Mouse (Mus musculus) spleen, adult 2 months (tissue): ENCODE data around the gene Timm44. TPM values are rescaled to one million over a fixed set of nuclear protein-coding genes. Genes with fewer than 3 reads are reported as not detected.

ENCODE experiments used
- DNase-seq, 2 experiments: peaks; one replicate each; pipeline versions ENCODE4 v3.0.0 to v3.0.0-alpha.2; 2012 to 2021; ENCODE audit warnings: low spot score in 2 of 2, low read depth in 1 of 2
- H3K27ac ChIP-seq: fragments of 200-500 bp; 2 replicates; pipeline ENCODE4 v1.5.1; 2012; ENCODE audit warnings: low read length, inconsistent platforms; ENCODE audit not compliant: insufficient read depth
- H3K27me3 ChIP-seq: fragments of 200-500 bp; 2 replicates; pipeline ENCODE4 v1.6.1; 2012; ENCODE audit warnings: mild to moderate bottlenecking, moderate library complexity, low read length, inconsistent platforms; ENCODE audit not compliant: control insufficient read depth, insufficient read depth
- H3K36me3 ChIP-seq: fragments of 200-500 bp; 2 replicates; pipeline ENCODE4 v1.6.1; 2012; ENCODE audit warnings: mild to moderate bottlenecking, low read length, inconsistent platforms; ENCODE audit not compliant: control insufficient read depth, insufficient read depth
- H3K4me1 ChIP-seq: fragments of 200-500 bp; 2 replicates; pipeline ENCODE4 v1.6.1; 2011; ENCODE audit warnings: inconsistent platforms; ENCODE audit not compliant: control insufficient read depth, insufficient read depth, insufficient read length
- H3K4me3 ChIP-seq: fragments of 200-500 bp; 2 replicates; pipeline ENCODE4 v1.5.1; 2011; ENCODE audit warnings: mild to moderate bottlenecking, inconsistent platforms; ENCODE audit not compliant: insufficient read depth, insufficient read length; ENCODE audit errors: extremely low read depth
- CTCF ChIP-seq: fragments of 200-500 bp; IDR thresholded peaks from 2 replicates; pipeline ENCODE4 v1.5.1; 2011; ENCODE audit warnings: mild to moderate bottlenecking, inconsistent platforms; ENCODE audit not compliant: insufficient read depth, insufficient read length, insufficient replicate concordance; ENCODE audit errors: extremely low read depth
- POLR2A ChIP-seq: fragments of 200-500 bp; IDR thresholded peaks from 2 replicates; pipeline ENCODE4 v1.6.1; 2011; ENCODE audit warnings: low read depth, low read length, inconsistent platforms
- whole genome bisulfite sequencing: fragments of 180-500 bp; shearing (Covaris S2); methylation state at CpG from one replicate; pipeline ENCODE4 v1.1.7; 2018; 5-methylcytosine and 5-hydroxymethylcytosine counted together
- polyA plus RNA-seq: library from polyadenylated mRNA; depleted of rRNA; stranded (reverse); fragments of >200 nt; gene quantifications from 2 replicates; pipeline ENCODE4 v1.2.3, GENCODE M21; 2012

The Timm44 gene
- polyA plus RNA-seq, 1 experiment = 42.1 TPM

DNA sequence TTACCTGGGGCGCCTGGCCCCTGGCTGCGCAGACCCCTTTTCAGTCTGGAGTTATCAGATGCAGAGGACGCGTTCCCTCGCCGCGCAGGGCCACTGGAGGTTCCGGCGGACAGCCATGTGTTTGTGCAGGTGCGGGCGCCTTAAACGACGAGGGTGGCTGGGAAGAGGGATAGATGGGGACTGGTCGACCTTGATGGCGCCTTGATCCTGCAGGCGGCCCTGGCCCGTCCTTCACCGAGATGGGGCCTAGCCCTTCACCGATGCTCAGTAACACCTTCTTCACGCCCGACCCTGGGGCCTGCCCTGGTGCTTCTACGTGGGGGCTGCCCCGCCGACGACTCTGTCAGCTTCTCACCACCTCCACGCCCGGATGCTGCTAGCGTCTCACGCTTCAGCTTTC is 26.5 kb downstream of the Timm44 start:
- 88% methylated on average over 29 of the region's 29 CpGs for WGBS
- H3K27ac ChIP-seq = no peak overlapping the region
- no peak for DNase-seq
- H3K4me3 ChIP-seq = no peak overlapping the region
- TF ChIP-seq CTCF (no peak), POLR2A (no peak)
- H3K36me3 ChIP-seq = peaks cover 22% of the 10 kb centered on the region
- peaks cover 4% of the 10 kb centered on the region; the same call in 1 of the 2 replicates for H3K4me1 ChIP-seq
- H3K27me3 ChIP-seq = no peaks in the 10 kb centered on the region

DNA sequence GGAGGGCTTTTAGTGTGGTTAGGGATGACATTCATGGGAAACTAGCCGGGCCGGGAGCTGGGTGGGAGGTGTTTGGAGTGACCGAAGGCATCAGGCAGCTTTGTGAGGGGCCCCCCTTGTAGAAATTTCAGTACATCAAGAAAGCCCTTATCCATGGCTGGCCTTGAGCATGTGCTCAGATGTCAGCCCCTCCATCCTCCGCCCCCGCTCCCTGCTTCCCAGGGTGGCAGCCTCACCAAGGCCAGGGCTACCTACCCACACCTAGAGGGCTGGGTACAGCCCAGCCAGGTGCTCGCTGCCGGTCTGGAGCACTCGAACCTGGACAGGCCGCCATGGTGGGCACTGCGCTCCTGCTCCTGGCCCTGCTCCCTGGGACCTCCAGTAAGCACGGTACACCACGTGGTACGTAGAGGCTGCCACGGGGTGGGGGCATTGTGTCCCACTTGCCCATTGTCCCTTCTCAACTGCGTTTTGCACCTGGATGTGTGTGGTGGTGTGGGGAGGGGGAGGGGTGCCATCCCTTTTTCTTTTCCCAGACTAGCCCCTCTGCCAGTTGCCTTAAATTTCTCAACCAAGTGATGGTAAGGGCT is 27.7 kb downstream of the Timm44 start, which contains the start of gene Tgfbr3l:
Tgfbr3l (plus strand) TSS at position 264 of the 590 bp plus-strand sequence.
- no peaks in the 10 kb centered on the region for H3K27me3 ChIP-seq
- WGBS = 92% methylated on average over 15 of the region's 15 CpGs
- peaks cover 2% of the 10 kb centered on the region; the same call in 1 of the 2 replicates for H3K4me1 ChIP-seq
- no peak for TF ChIP-seq CTCF
- no peak for TF ChIP-seq POLR2A
- H3K27ac ChIP-seq = no peak within 1 kb of the TSS
- no peak for DNase-seq
- H3K36me3 ChIP-seq = peaks cover 33% of the 10 kb centered on the region
- H3K4me3 ChIP-seq = no peak within 1 kb of the TSS

GRCm38 (mm10) chr8:4247241-4247640 is 28.5 kb downstream of the Timm44 start:
- H3K4me3 ChIP-seq = no peak overlapping the region
- no peak for TF ChIP-seq CTCF
- TF ChIP-seq POLR2A = no peak
- no peak overlapping the region for H3K27ac ChIP-seq
- DNase-seq = no peak
- 85% methylated on average over 8 of the region's 8 CpGs for WGBS
- H3K4me1 ChIP-seq = no peaks in the 10 kb centered on the region
- no peaks in the 10 kb centered on the region for H3K27me3 ChIP-seq
- peaks cover 35% of the 10 kb centered on the region for H3K36me3 ChIP-seq

- 85% methylated on average over 13 of the region's 13 CpGs for WGBS
- Histone ChIP-seq H3K36me3 (peaks cover 35% of the 10 kb centered on the region), H3K4me3 (no peak overlapping the region), H3K4me1 (no peaks in the 10 kb centered on the region), H3K27ac (no peak overlapping the region), H3K27me3 (no peaks in the 10 kb centered on the region)
- no peak for TF ChIP-seq POLR2A
- TF ChIP-seq CTCF = no peak
- no peak for DNase-seq
These were observed 30.0 kb downstream of the Timm44 start for GRCm38 (mm10) chr8:4245737-4246136.

- Histone ChIP-seq H3K4me3 (no peak overlapping the region), H3K36me3 (peaks cover 35% of the 10 kb centered on the region), H3K27ac (no peak overlapping the region), H3K4me1 (peaks cover under 1% of the 10 kb centered on the region; the same call in 1 of the 2 replicates), H3K27me3 (no peaks in the 10 kb centered on the region)
- WGBS = 95% methylated on average over 5 of the region's 5 CpGs
- DNase-seq = no peak
- TF ChIP-seq CTCF (no peak), POLR2A (no peak)
These were observed 30.7 kb downstream of the Timm44 start for GRCm38 (mm10) chr8:4245061-4245460.

DNA sequence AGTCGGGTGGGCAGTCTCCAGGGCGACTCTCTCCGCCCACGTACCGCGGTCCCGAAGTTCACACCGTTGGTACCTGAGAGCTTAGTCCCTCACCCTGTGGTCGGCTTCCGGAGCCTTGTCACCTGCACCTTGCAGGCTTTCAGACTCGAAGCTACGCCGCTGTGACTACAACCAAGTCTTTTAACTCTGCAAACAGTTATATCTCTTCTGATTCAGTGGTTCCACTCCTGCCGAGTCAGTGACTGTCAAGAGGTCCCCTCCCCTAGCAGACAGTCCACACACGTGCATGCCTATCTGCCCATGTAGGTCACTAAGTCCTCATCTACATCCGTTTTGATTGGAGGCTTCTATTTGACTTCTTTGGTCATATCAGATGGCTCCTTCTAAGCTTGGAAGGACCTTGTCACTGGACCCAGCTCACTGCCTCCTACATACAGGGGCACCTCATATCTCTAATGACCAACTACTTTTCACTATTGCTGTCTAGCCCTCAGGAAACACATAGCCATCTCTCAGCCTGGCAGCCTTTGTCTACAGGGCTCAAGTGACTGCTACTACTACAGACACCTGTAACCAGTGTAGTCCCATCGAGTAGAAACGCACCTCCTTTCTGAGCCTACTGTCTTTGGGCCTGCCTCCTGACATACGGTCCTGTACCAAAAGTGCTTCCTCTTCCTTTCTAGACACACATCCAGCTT is 36.4 kb downstream of the Timm44 start:
- Histone ChIP-seq H3K4me1 (peaks cover 6% of the 10 kb centered on the region; the same call in 1 of the 2 replicates), H3K4me3 (peak overlapping the region; percentile 92), H3K27me3 (no peaks in the 10 kb centered on the region), H3K27ac (peak overlapping the region; percentile 94), H3K36me3 (peaks cover 14% of the 10 kb centered on the region)
- TF ChIP-seq POLR2A = no peak
- no peak for TF ChIP-seq CTCF
- 6% methylated on average over 19 of the region's 19 CpGs for WGBS
- no peak for DNase-seq
